Mouse (Mus musculus): ENCODE measurements at regions not wholly inside any gene's neighbourhood (a gene's known extent, or its start where the extent isn't known, plus 50 kb on each side); places are given as distances from the start of the nearest gene placed in this dataset.
A peak's percentile ranks its signal among the peaks of the same experiment; 100 is the strongest.

DNA sequence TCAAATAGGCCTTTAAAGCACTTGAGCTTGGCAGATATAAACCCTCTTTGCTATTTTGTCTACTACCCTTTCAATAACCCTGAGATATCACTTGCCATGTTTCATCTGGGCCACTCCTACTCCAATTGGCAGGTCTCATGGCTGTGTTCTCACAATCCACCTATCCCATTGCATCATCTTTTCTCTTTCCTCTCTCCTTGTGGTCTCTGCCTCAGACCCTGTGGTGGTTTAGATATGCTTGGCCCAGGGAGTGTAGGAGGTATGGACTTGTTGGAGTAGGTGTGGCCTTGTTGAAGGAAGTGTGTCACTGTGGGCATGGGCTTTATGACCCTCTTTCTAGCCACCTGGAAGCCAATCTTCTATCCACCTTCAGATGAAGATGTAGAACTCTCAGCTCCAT is 61.5 kb upstream of the Armc2 start:
- Histone ChIP-seq H3K4me3 (no peak overlapping the region), H3K4me2 (no peak overlapping the region), H3K9ac (no peak overlapping the region), H3K36me3 (no peaks in the 10 kb centered on the region), H3K27me3 (no peaks in the 10 kb centered on the region), H3K9me3 (replicated peaks) (no peaks in the 10 kb centered on the region), H3K27ac (no peak overlapping the region), H3K4me1 (replicated peaks) (peaks cover 6% of the 10 kb centered on the region; the same call in 1 of the 2 replicates)
- no peak for ATAC-seq (replicated peaks; ENCODE audit: insufficient number of reproducible peaks, insufficient read depth, low FRiP score, low read depth)

DNA sequence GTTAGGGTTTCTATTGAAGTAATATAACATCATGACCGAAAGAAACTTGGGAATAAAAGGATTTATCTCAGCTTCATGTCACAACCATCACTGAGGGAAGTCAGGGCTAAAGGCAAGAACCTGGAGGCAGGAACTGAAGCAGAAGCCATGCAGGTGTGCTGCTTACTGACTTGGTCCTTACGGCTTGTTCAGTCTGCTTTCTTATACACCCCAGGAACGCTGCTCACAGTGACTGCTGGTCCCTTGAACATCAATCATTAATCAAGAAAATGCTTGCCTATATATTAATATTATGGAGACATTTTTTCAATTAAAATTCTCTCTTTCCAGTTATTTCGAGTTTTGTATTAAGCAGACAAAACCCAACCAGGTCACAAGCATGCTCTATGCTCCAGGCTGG is 58.5 kb upstream of the Armc2 start:
- Histone ChIP-seq H3K4me3 (no peak overlapping the region), H3K4me1 (replicated peaks) (peaks cover 12% of the 10 kb centered on the region), H3K4me2 (no peak overlapping the region), H3K9me3 (replicated peaks) (no peaks in the 10 kb centered on the region), H3K27ac (no peak overlapping the region), H3K9ac (no peak overlapping the region), H3K27me3 (no peaks in the 10 kb centered on the region), H3K36me3 (no peaks in the 10 kb centered on the region)
- no peak for ATAC-seq (replicated peaks; ENCODE audit: insufficient number of reproducible peaks, insufficient read depth, low FRiP score, low read depth)
- WGBS: 72% methylated on average over 4 of the region's 4 CpGs

DNA sequence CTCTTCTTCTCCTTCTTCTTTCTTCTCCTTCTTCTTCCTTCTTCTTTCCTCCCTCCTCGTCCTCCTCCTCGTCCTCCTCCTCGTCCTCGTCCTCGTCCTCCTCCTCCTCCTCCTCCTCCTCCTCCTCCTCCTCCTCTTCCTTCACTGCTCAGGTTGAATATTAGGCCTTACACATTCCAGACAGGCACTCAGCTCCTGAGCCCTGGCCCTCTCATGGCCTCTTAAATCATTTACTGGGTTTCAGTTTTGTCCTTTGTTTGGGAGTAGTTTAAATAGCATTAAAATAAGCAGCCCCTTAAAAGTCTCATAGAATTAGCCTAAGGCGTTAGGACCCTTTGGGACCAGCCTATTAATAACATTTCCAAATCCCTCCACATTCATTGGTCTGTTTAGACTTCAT is 57.3 kb upstream of the Armc2 start:
- no peak for ATAC-seq (replicated peaks; ENCODE audit: insufficient number of reproducible peaks, insufficient read depth, low FRiP score, low read depth)
- Histone ChIP-seq H3K4me2 (no peak overlapping the region), H3K9me3 (replicated peaks) (no peaks in the 10 kb centered on the region), H3K9ac (no peak overlapping the region), H3K4me1 (replicated peaks) (peaks cover 22% of the 10 kb centered on the region), H3K27ac (no peak overlapping the region), H3K36me3 (no peaks in the 10 kb centered on the region), H3K4me3 (no peak overlapping the region), H3K27me3 (no peaks in the 10 kb centered on the region)
- WGBS: 77% methylated on average over 6 of the region's 6 CpGs

DNA sequence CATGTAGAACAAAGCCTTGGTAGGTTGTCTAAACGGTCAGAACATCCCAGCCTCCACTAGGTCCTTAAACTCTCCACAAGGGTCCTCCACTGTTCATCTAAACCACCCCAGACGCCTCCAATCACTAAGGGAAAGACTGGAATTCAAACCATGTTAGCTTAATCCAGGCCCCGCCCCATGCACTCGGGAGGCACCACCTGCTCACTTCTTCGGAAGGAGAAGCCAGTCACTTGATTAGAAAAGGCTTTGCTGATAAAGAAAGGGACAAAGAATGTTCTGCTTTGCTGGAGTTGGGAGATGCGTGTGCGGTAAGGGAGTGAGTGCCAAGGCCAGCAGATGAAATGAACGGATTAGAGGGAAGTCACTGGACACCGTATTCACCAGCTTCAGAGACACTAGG is 54.5 kb upstream of the Armc2 start:
- ATAC-seq (replicated peaks; ENCODE audit: insufficient number of reproducible peaks, insufficient read depth, low FRiP score, low read depth): 0 out of 2 replicates have a peak, but pooled peaks have one; percentile 37
- 21% methylated on average over 9 of the region's 9 CpGs for WGBS

DNA sequence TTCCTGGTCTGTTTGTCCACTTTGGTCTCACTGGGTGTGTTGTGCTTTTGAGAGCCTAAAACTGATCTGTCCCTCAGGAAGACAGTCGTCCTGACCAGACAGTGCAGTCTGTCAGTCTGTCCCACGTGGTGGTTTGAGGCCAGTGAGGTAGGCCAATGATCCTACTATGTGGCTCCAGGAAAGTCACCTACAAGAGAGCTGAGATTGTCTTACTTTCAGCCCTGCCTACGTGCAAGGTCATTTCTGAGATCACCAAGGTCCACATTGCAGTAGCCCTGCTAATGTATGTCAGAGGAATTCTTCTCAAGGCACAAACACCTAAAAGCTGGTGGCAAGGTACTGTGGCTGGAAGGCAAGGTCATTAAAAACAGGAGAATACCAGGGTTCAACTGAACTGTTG is 53.9 kb upstream of the Armc2 start:
- H3K4me1 ChIP-seq (replicated peaks): peaks cover 25% of the 10 kb centered on the region
- H3K4me3 ChIP-seq: no peak overlapping the region
- no peak overlapping the region; the same call in 1 of the 2 replicates for H3K9ac ChIP-seq
- no peaks in the 10 kb centered on the region for H3K36me3 ChIP-seq
- WGBS: 37% methylated on average over 3 of the region's 3 CpGs
- H3K9me3 ChIP-seq (replicated peaks): no peaks in the 10 kb centered on the region
- no peak overlapping the region for H3K27ac ChIP-seq
- ATAC-seq (replicated peaks; ENCODE audit: insufficient number of reproducible peaks, insufficient read depth, low FRiP score, low read depth): no peak
- H3K4me2 ChIP-seq: no peak overlapping the region
- no peaks in the 10 kb centered on the region for H3K27me3 ChIP-seq

More for the DNA sequence above, 54.5 kb upstream of the Armc2 start:
- H3K4me1 ChIP-seq (replicated peaks): peaks cover 25% of the 10 kb centered on the region
- no peak overlapping the region for H3K9ac ChIP-seq
- no peaks in the 10 kb centered on the region for H3K27me3 ChIP-seq
- H3K4me3 ChIP-seq: no peak overlapping the region
- H3K36me3 ChIP-seq: no peaks in the 10 kb centered on the region
- H3K9me3 ChIP-seq (replicated peaks): no peaks in the 10 kb centered on the region
- H3K4me2 ChIP-seq: peak overlapping the region; percentile 45
- H3K27ac ChIP-seq: no peak overlapping the region

DNA sequence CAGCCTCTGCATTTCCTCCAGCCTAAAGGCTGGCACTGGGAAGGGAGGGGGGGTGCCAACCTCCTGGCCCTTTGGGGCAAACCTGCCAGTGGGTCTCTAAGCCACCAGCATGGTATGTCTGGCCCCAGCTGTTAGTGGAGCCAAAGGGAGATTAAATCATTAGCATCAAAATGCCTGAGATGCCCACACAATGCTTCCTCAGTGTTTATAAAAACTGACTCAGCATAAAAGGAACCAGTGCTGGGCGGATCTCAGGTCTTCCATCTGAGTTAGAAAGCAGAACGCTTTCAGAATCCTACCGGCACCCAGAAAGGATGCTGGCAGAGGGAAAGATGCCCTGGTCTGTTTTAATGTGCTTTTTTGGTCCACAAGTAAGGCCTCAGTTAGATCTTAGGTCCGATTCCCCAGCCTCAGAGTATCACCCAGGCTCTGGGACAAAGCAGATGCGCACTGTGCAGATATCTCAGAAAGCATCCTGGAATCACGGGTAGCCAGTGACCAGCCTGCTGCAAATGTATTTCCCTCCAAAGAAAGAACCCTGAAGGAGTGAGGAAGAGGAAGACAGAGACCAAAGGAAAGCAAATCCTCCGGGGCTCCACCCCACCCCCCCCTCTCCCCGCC is 53.3 kb upstream of the Armc2 start:
- 46% methylated on average over 8 of the region's 8 CpGs for WGBS

DNA sequence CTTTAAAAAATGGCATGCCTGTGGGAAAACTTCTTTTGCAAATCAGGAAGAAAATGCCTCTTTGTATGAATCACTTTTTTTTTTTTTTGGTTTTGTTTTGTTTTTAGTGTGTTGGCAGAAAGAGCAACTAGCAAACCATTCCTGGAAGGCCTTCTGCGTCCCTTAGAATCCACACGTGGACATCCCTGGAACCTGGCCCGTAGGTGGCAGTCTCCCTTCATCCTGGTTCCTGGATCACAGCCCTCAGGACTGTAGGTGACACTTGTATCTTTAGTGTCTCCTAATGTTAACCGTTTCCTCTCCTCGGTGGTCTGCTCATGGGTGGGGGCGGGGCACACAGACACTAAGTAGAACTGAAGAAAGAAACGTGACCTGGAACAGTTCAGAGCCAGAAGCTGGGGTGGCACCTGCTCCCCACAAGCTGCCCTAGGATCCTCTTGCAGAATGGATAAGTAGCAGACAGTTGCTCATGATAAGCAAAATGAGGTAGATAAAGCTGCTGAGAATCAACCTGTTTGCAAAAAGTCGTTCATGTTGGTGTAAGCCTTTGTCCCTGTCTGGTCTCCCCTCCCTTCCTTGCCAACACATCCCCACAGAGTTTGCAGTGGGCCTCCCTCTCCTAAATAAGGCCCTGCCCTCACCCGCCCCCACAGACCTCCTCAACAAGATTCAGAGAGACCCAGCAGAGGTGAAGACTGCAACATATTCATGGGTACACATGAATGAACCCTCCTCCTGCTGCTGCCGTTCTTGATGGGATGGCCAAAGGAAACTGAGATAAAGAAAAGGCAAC is 52.6 kb upstream of the Armc2 start:
- Histone ChIP-seq H3K4me2 (no peak overlapping the region), H3K36me3 (no peaks in the 10 kb centered on the region), H3K27me3 (no peaks in the 10 kb centered on the region), H3K9ac (no peak overlapping the region), H3K27ac (no peak overlapping the region), H3K4me3 (no peak overlapping the region), H3K9me3 (replicated peaks) (no peaks in the 10 kb centered on the region), H3K4me1 (replicated peaks) (peaks cover 25% of the 10 kb centered on the region)
- ATAC-seq (replicated peaks; ENCODE audit: insufficient number of reproducible peaks, insufficient read depth, low FRiP score, low read depth): 0 out of 2 replicates have a peak, but pooled peaks have one; percentile 58
- WGBS: 22% methylated on average over 10 of the region's 10 CpGs

More for the DNA sequence above, 53.3 kb upstream of the Armc2 start:
- Histone ChIP-seq H3K9ac (no peak overlapping the region), H3K9me3 (replicated peaks) (no peaks in the 10 kb centered on the region), H3K36me3 (no peaks in the 10 kb centered on the region), H3K4me1 (replicated peaks) (peaks cover 25% of the 10 kb centered on the region), H3K4me2 (no peak overlapping the region), H3K27ac (no peak overlapping the region), H3K27me3 (no peaks in the 10 kb centered on the region), H3K4me3 (no peak overlapping the region)
- ATAC-seq (replicated peaks; ENCODE audit: insufficient number of reproducible peaks, insufficient read depth, low FRiP score, low read depth): no peak

DNA sequence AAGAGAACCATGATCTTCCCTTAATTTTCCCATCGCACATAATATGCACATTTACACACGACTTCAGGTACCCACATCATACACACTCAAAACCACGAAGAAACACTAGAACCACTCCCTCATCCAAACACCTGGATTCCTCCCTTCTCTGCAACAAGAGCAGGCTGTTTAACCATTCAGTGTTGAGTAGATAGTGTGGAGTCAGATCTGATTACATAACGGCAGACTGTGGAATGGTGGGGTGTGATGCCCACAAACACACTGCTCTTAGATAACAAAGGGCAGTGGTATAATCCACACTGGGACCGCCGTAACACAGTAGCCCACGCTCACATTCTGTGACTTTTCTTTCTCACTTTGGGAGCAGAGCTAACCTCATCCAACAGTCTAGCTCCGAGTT is 51.5 kb upstream of the Armc2 start:
- Histone ChIP-seq H3K4me3 (no peak overlapping the region), H3K4me2 (no peak overlapping the region), H3K4me1 (replicated peaks) (peaks cover 25% of the 10 kb centered on the region), H3K27me3 (no peaks in the 10 kb centered on the region), H3K9me3 (replicated peaks) (no peaks in the 10 kb centered on the region), H3K27ac (no peak overlapping the region), H3K9ac (no peak overlapping the region), H3K36me3 (no peaks in the 10 kb centered on the region)
- 80% methylated on average over 8 of the region's 8 CpGs for WGBS
- ATAC-seq (replicated peaks; ENCODE audit: insufficient number of reproducible peaks, insufficient read depth, low FRiP score, low read depth): 0 out of 2 replicates have a peak, but pooled peaks have one; percentile 33

DNA sequence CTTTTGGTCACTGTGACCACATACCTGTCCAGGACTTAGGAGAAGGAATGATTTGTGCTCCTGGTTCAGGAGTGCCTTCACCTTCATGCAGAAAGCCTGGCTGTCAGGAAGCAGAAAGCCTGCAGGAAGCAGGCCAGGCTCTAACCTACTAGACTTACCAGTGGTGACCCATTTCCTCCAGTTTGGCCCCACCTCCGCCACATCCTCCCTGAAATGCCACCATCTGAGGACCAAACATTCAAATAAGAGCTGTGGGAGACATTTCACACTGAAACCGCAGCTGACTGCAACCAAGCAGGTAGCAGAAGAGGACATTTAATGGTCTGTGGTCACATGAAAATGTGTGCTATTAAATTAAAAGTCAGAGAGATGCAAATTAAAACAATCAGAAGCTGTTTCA is 50.3 kb upstream of the Armc2 start:
- H3K27ac ChIP-seq: no peak overlapping the region
- H3K9me3 ChIP-seq (replicated peaks): no peaks in the 10 kb centered on the region
- H3K4me1 ChIP-seq (replicated peaks): peaks cover 25% of the 10 kb centered on the region
- WGBS: 84% methylated on average over 2 of the region's 2 CpGs
- ATAC-seq (replicated peaks; ENCODE audit: insufficient number of reproducible peaks, insufficient read depth, low FRiP score, low read depth): no peak
- no peak overlapping the region for H3K4me2 ChIP-seq
- no peak overlapping the region for H3K4me3 ChIP-seq
- no peak overlapping the region for H3K9ac ChIP-seq
- no peaks in the 10 kb centered on the region for H3K36me3 ChIP-seq
- H3K27me3 ChIP-seq: no peaks in the 10 kb centered on the region

All from heart, embryonic 15.5 days (tissue).